Comparison of ENCODE assay signal across 10 mouse cellular contexts in genomic region chr10:61535441-61535840, GRCm38 (mm10). TPM values are rescaled to one million over a fixed set of nuclear protein-coding genes. Genes with fewer than 3 reads are reported as not detected.
DNase-seq lines count a peak whose midpoint lies in the region; ATAC-seq lines count a peak whose summit lies in the region.
"Had no signal": no experiment of that assay in that cellular context is flagged by ENCODE, and none has a peak within 500 bp of the region (broad histone marks: within the 10 kb centered on the region; RNA-seq: fewer than 3 reads in every experiment).

No protein-coding gene starts in this region.

- no peak overlapping the region for H3K4me2 ChIP-seq in kidney, embryonic 16.5 days (replicated peaks; ENCODE audit: low read depth, low read length)
- no peak overlapping the region for H3K4me2 ChIP-seq in forebrain, embryonic 11.5 days (ENCODE audit: low read depth, low read length, severe bottlenecking)
- H3K4me2 ChIP-seq in hindbrain, embryonic 14.5 days (replicated peaks): no peak overlapping the region

- no peak for DNase-seq in kidney, adult 9 months
- no peak for DNase-seq in forebrain, embryonic 11.5 days (ENCODE audit: low spot score)
- DNase-seq in hindbrain, embryonic 14.5 days (ENCODE audit: low spot score): no peak
- DNase-seq in naive thymus-derived CD4-positive, alpha-beta T cell, adult 2 months (ENCODE audit: low read depth): peak; percentile 22
- no peak for DNase-seq in layer of hippocampus, adult 9-10 months (ENCODE audit: low spot score)
- no peak for DNase-seq in layer of hippocampus, adult 9-11 months
- DNase-seq in layer of hippocampus, postnatal 14 days (ENCODE audit: low spot score in 2 of 2): no peak
- DNase-seq: liver had no signal

- ATAC-seq in kidney, embryonic 16.5 days (ENCODE audit: low FRiP score, low TSS enrichment): no peak
- no peak for ATAC-seq in forebrain, embryonic 11.5 days (replicated peaks; ENCODE audit: low FRiP score)
- ATAC-seq in hindbrain, embryonic 14.5 days (ENCODE audit: low FRiP score): no peak

- H3K36me3 ChIP-seq in kidney, embryonic 16.5 days (ENCODE audit: insufficient read depth, low read length): no peaks in the 10 kb centered on the region
- no peaks in the 10 kb centered on the region for H3K36me3 ChIP-seq in forebrain, embryonic 11.5 days (ENCODE audit: control insufficient read depth, insufficient read depth, low read length)
- H3K36me3 ChIP-seq in hindbrain, embryonic 14.5 days (replicated peaks; ENCODE audit: control insufficient read depth, insufficient read depth): no peaks in the 10 kb centered on the region

- WGBS in kidney, embryonic 16.5 days: 82% methylated on average over 4 of the region's 4 CpGs
- WGBS in forebrain, embryonic 11.5 days: 80% methylated on average over 4 of the region's 4 CpGs
- 72% methylated on average over 4 of the region's 4 CpGs for WGBS in hindbrain, embryonic 14.5 days

- H3K9me3 ChIP-seq in kidney, embryonic 16.5 days (ENCODE audit: low read length): no peaks in the 10 kb centered on the region
- H3K9me3 ChIP-seq in forebrain, embryonic 11.5 days (ENCODE audit: control insufficient read depth, low read length): no peaks in the 10 kb centered on the region
- no peaks in the 10 kb centered on the region for H3K9me3 ChIP-seq in hindbrain, embryonic 14.5 days (ENCODE audit: control insufficient read depth, low read length)

- H3K27ac ChIP-seq in kidney, embryonic 16.5 days (ENCODE audit: low read length): peak overlapping the region; percentile 72; the same call in 1 of the 2 replicates
- peak overlapping the region; percentile 94 for H3K27ac ChIP-seq in forebrain, embryonic 11.5 days (ENCODE audit: low read depth, low read length)
- peak overlapping the region; percentile 78 for H3K27ac ChIP-seq in hindbrain, embryonic 14.5 days

- no peak overlapping the region for H3K4me3 ChIP-seq in kidney, embryonic 16.5 days (ENCODE audit: low read length)
- no peak overlapping the region for H3K4me3 ChIP-seq in forebrain, embryonic 11.5 days (ENCODE audit: low read depth, low read length)
- H3K4me3 ChIP-seq in hindbrain, embryonic 14.5 days (replicated peaks; ENCODE audit: low read length): no peak overlapping the region

- no peaks in the 10 kb centered on the region for H3K27me3 ChIP-seq in kidney, embryonic 16.5 days (ENCODE audit: insufficient read depth, low read length)
- H3K27me3 ChIP-seq in forebrain, embryonic 11.5 days (ENCODE audit: control insufficient read depth, insufficient read depth, low read length): no peaks in the 10 kb centered on the region
- no peaks in the 10 kb centered on the region for H3K27me3 ChIP-seq in hindbrain, embryonic 14.5 days (ENCODE audit: control insufficient read depth, insufficient read depth, low read length)

- no peak overlapping the region for H3K9ac ChIP-seq in kidney, embryonic 16.5 days (replicated peaks; ENCODE audit: low read length)
- no peak overlapping the region; the same call in 1 of the 2 replicates for H3K9ac ChIP-seq in forebrain, embryonic 11.5 days (ENCODE audit: low read length)
- 0 out of 2 replicates have a peak overlapping the region, but pooled peaks have one; percentile 9 for H3K9ac ChIP-seq in hindbrain, embryonic 14.5 days

- peaks cover 25% of the 10 kb centered on the region for H3K4me1 ChIP-seq in kidney, embryonic 16.5 days (ENCODE audit: insufficient read depth, low read length)
- peaks cover 35% of the 10 kb centered on the region for H3K4me1 ChIP-seq in forebrain, embryonic 11.5 days (replicated peaks; ENCODE audit: control insufficient read depth, insufficient read depth, low read length)
- H3K4me1 ChIP-seq in hindbrain, embryonic 14.5 days (replicated peaks; ENCODE audit: control insufficient read depth, insufficient read depth, low read length): peaks cover 56% of the 10 kb centered on the region

RNA-seq across cellular contexts. Expression of gene Lrrc20, which starts 59.8 kb away (rescaled TPM):
- 8.4 and 10.5 TPM in 2 replicates for polyA plus RNA-seq in kidney, embryonic 16.5 days (2015; fragmentation: Nextera tagmentation; extraction: Ambion mirVana)
- 14.6 and 15.0 TPM in 2 replicates for polyA plus RNA-seq in forebrain, embryonic 11.5 days (2014; fragmentation: Nextera tagmentation; extraction: Ambion mirVana)
- 14.1 and 15.1 TPM in 2 replicates for polyA plus RNA-seq in hindbrain, embryonic 14.5 days (2014; fragmentation: Nextera tagmentation; extraction: Ambion mirVana)
- total RNA-seq in layer of hippocampus, postnatal 14 days (2021): 10 to 100 TPM; 18.7 to 21.6 TPM

RNA-seq across cellular contexts. Expression of gene Npffr1, which starts 59.9 kb away (rescaled TPM):
- polyA plus RNA-seq in kidney, embryonic 16.5 days (2015; fragmentation: Nextera tagmentation; extraction: Ambion mirVana): 0.12 TPM in 2 replicates
- polyA plus RNA-seq in forebrain, embryonic 11.5 days (2014; fragmentation: Nextera tagmentation; extraction: Ambion mirVana): 0.05 and 0.09 TPM in 2 replicates
- 0.96 and 1.2 TPM in 2 replicates for polyA plus RNA-seq in hindbrain, embryonic 14.5 days (2014; fragmentation: Nextera tagmentation; extraction: Ambion mirVana)
- total RNA-seq in layer of hippocampus, postnatal 14 days (2021): 1 to 10 TPM; 3.6 to 5.2 TPM
- total RNA-seq: granulocyte monocyte progenitor cell, adult 5-6 weeks had no signal
